In the genomic region with DNA sequence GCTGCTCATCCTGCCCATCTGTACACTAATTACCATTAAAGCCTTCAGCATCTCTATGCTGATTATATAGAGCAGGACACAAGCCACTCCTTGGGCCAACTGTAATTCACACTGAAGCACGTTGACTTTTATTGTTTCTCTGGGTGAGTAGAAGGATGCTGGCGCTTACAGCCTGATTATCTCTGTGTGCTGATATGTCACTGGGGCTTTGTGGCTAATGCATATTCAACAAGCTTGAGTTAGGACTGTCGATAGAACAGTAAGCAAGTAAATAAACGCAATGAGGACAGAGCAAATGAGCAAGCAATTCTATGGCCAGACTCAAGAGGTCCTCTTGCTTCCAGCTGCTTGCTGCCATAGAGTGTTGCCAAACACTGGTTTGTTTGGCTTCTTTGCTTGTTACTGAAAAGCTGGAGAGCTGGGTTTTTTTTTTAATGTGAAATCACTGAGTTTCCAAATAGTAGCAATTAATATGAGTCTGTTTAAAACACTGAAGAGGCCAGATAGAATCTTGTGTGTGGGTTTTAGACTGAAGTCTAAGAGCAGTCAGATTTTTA, we compare ENCODE assay signal across 20 mouse cellular contexts.
DNase-seq lines count a peak whose midpoint lies in the region; ATAC-seq and TF ChIP-seq lines count a peak whose summit lies in the region.
"Had no signal": no experiment of that assay in that cellular context is flagged by ENCODE, and none has a peak within 500 bp of the region (broad histone marks: within the 10 kb centered on the region; RNA-seq: fewer than 3 reads in every experiment).

No protein-coding gene starts in this region.

- no peak overlapping the region for H3K27ac ChIP-seq in lung, postnatal 0 days (ENCODE audit: low read length)
- H3K27ac ChIP-seq: gastrocnemius, adult 2 months; heart, embryonic 13.5 days; limb, embryonic 15.5 days; neural tube, embryonic 12.5 days; stomach, embryonic 15.5 days had no signal

- H3K4me1 ChIP-seq in lung, postnatal 0 days (ENCODE audit: insufficient read depth, low read depth, low read length) = no peaks in the 10 kb centered on the region
- H3K4me1 ChIP-seq: neural tube, embryonic 12.5 days; stomach, embryonic 15.5 days had no signal

- H3K4me3 ChIP-seq in lung, postnatal 0 days (ENCODE audit: low read depth, low read length) = no peak overlapping the region
- H3K4me3 ChIP-seq: gastrocnemius, adult 2 months; heart, embryonic 13.5 days; limb, embryonic 15.5 days; neural tube, embryonic 12.5 days; stomach, embryonic 15.5 days had no signal

- no peak overlapping the region for H3K4me2 ChIP-seq in lung, postnatal 0 days (replicated peaks; ENCODE audit: low read depth, low read length)
- H3K4me2 ChIP-seq: heart, embryonic 13.5 days; limb, embryonic 15.5 days; neural tube, embryonic 12.5 days; stomach, embryonic 15.5 days had no signal

- no peak overlapping the region for H3K9ac ChIP-seq in lung, postnatal 0 days (replicated peaks; ENCODE audit: low read depth)
- H3K9ac ChIP-seq: heart, embryonic 13.5 days; limb, embryonic 15.5 days; liver, postnatal 0 days; neural tube, embryonic 12.5 days; stomach, embryonic 15.5 days had no signal

- ATAC-seq in lung, postnatal 0 days = peak; percentile 50; the same call in 1 of the 2 replicates
- ATAC-seq: liver, postnatal 0 days had no signal

- peak; percentile 47 for TF ChIP-seq CTCF in lung, postnatal 0 days (IDR thresholded peaks at IDR 0.05)

- no peaks in the 10 kb centered on the region for H3K27me3 ChIP-seq in lung, postnatal 0 days (replicated peaks; ENCODE audit: insufficient read depth, low read length)
- H3K27me3 ChIP-seq: heart, embryonic 13.5 days; limb, embryonic 15.5 days; neural tube, embryonic 12.5 days; stomach, embryonic 15.5 days had no signal

- H3K36me3 ChIP-seq in lung, postnatal 0 days (ENCODE audit: insufficient read depth, low read length) = no peaks in the 10 kb centered on the region
- H3K36me3 ChIP-seq: heart, embryonic 13.5 days; limb, embryonic 15.5 days; neural tube, embryonic 12.5 days; stomach, embryonic 15.5 days had no signal

- WGBS in lung, postnatal 0 days = 58% methylated on average over 4 of the region's 4 CpGs

- H3K9me3 ChIP-seq in lung, postnatal 0 days (ENCODE audit: low read length) = no peaks in the 10 kb centered on the region
- H3K9me3 ChIP-seq: heart, embryonic 13.5 days; limb, embryonic 15.5 days; neural tube, embryonic 12.5 days; stomach, embryonic 15.5 days had no signal

- peak; percentile 77 for DNase-seq in heart, adult 11 months
- DNase-seq in heart, adult 8-10 months (ENCODE audit: low spot score) = no peak
- DNase-seq in lung, postnatal 0 days (ENCODE audit: low spot score) = peak; percentile 81
- no peak for DNase-seq in lung, adult 18-20 months
- peak; percentile 81 for DNase-seq in adipocyte (ENCODE audit: low spot score)
- peak; percentile 14 to 28 for DNase-seq in lung, postnatal 4 days
- no peak for DNase-seq in frontal cortex, postnatal 14 days (ENCODE audit: low spot score in 2 of 2)
- DNase-seq: adrenal gland, adult 2 months; B cell, adult 2 months; cerebellum, adult 8-10 months; gastrocnemius, adult 2 months; kidney, adult 8-10 months; kidney, postnatal 14 days; liver, postnatal 0 days; right cerebral cortex, postnatal 25 days; thymus, adult 2 months had no signal

- TF ChIP-seq EP300 in lung, postnatal 0 days (IDR thresholded peaks at IDR 0.05) = no peak

Comparison
In these comparisons a context has a peak if more than half of its experiments do, and no peak if none do; other contexts are left out.
1. DNase-seq: peak in heart, adult 11 months (single experiment), lung, postnatal 0 days (single experiment), adipocyte (single experiment) and lung, postnatal 4 days (2 of 2); none in heart, adult 8-10 months (single experiment), lung, adult 18-20 months (0 of 2) and frontal cortex, postnatal 14 days (0 of 2).